Mouse (Mus musculus): ENCODE results near the gene Ero1lb. TPM values are rescaled to one million over a fixed set of nuclear protein-coding genes. Genes with fewer than 3 reads are reported as not detected.

Ero1lb gene
- 9.5 and 11.7 TPM in 2 replicates for polyA plus RNA-seq (2016; fragmentation: Nextera tagmentation; extraction: Ambion mirVana)

GRCm38 (mm10) chr13:12565621-12566390 lies at the start of gene Ero1lb:
Ero1lb (plus strand) TSS chr13:12565874.
- under 1% methylated on average over 73 of the region's 73 CpGs for WGBS
- H3K27ac ChIP-seq (replicated peaks) = peak within 1 kb of the TSS; percentile 79

GRCm38 (mm10) chr13:12519371-12519770 lies 46.3 kb upstream of the Ero1lb start:
- H3K27ac ChIP-seq (replicated peaks) = peak overlapping the region; percentile 65
- peak; percentile 42 for DNase-seq (ENCODE audit: low spot score)
- H3K36me3 ChIP-seq = no peaks in the 10 kb centered on the region
- WGBS = 6% methylated on average over 18 of the region's 18 CpGs
- H3K9me3 ChIP-seq (replicated peaks) = no peaks in the 10 kb centered on the region
- H3K4me3 ChIP-seq = peak overlapping the region; percentile 66
- H3K27me3 ChIP-seq (ENCODE audit: low read depth, poor library complexity, severe bottlenecking) = peaks cover 65% of the 10 kb centered on the region
- H3K4me1 ChIP-seq = peaks cover 25% of the 10 kb centered on the region

More at GRCm38 (mm10) chr13:12565621-12566390, at the start of gene Ero1lb:
- Histone ChIP-seq H3K36me3 (no peaks in the 10 kb centered on the region), H3K27me3 (ENCODE audit: low read depth, poor library complexity, severe bottlenecking) (peaks cover 55% of the 10 kb centered on the region), H3K4me3 (peak within 1 kb of the TSS; percentile 84), H3K4me1 (peaks cover 16% of the 10 kb centered on the region), H3K9me3 (replicated peaks) (no peaks in the 10 kb centered on the region)
- DNase-seq (ENCODE audit: low spot score) = peak; percentile 97

GRCm38 (mm10) chr13:12519955-12520584 lies 45.6 kb upstream of the Ero1lb start, which contains the start of gene Edaradd:
Edaradd (minus strand) TSS chr13:12520438.
- Histone ChIP-seq H3K9me3 (replicated peaks) (no peaks in the 10 kb centered on the region), H3K4me1 (peaks cover 25% of the 10 kb centered on the region), H3K27ac (replicated peaks) (peak within 1 kb of the TSS; percentile 82), H3K4me3 (peak within 1 kb of the TSS; percentile 66), H3K27me3 (ENCODE audit: low read depth, poor library complexity, severe bottlenecking) (peaks cover 65% of the 10 kb centered on the region), H3K36me3 (no peaks in the 10 kb centered on the region)
- peak; percentile 83 for DNase-seq (ENCODE audit: low spot score)
- 1% methylated on average over 35 of the region's 35 CpGs for WGBS

- H3K9me3 ChIP-seq (replicated peaks) = no peaks in the 10 kb centered on the region; the same call in 1 of the 2 replicates
- H3K4me1 ChIP-seq = peaks cover 25% of the 10 kb centered on the region
- H3K27me3 ChIP-seq (ENCODE audit: low read depth, poor library complexity, severe bottlenecking) = peaks cover 58% of the 10 kb centered on the region
- no peak overlapping the region for H3K4me3 ChIP-seq
- no peak for DNase-seq (ENCODE audit: low spot score)
- no peak overlapping the region for H3K27ac ChIP-seq (replicated peaks)
- no peaks in the 10 kb centered on the region for H3K36me3 ChIP-seq
Observed at GRCm38 (mm10) chr13:12522346-12522745, 43.3 kb upstream of the Ero1lb start.

- H3K36me3 ChIP-seq = no peaks in the 10 kb centered on the region
- DNase-seq (ENCODE audit: low spot score) = no peak
- WGBS = 96% methylated on average over 4 of the region's 4 CpGs
- no peak overlapping the region for H3K27ac ChIP-seq (replicated peaks)
- no peaks in the 10 kb centered on the region; the same call in 1 of the 2 replicates for H3K9me3 ChIP-seq (replicated peaks)
- peaks cover 28% of the 10 kb centered on the region for H3K27me3 ChIP-seq (ENCODE audit: low read depth, poor library complexity, severe bottlenecking)
- no peak overlapping the region for H3K4me3 ChIP-seq
- H3K4me1 ChIP-seq = no peaks in the 10 kb centered on the region
Observed at GRCm38 (mm10) chr13:12525678-12526077, 40.0 kb upstream of the Ero1lb start.

- no peak for DNase-seq (ENCODE audit: low spot score)
- H3K4me3 ChIP-seq = no peak overlapping the region
- no peaks in the 10 kb centered on the region for H3K27me3 ChIP-seq (ENCODE audit: low read depth, poor library complexity, severe bottlenecking)
- H3K9me3 ChIP-seq (replicated peaks) = 0 out of 2 replicates have a peak, but pooled peaks cover 5% of the 10 kb centered on the region
- no peaks in the 10 kb centered on the region for H3K36me3 ChIP-seq
- H3K27ac ChIP-seq (replicated peaks) = no peak overlapping the region
- H3K4me1 ChIP-seq = peaks cover 4% of the 10 kb centered on the region
- WGBS = 91% methylated on average over 3 of the region's 3 CpGs
Observed at GRCm38 (mm10) chr13:12534628-12535027, 31.0 kb upstream of the Ero1lb start.

- Histone ChIP-seq H3K27ac (replicated peaks) (no peak overlapping the region), H3K4me1 (peaks cover 24% of the 10 kb centered on the region), H3K4me3 (no peak overlapping the region), H3K36me3 (no peaks in the 10 kb centered on the region), H3K27me3 (ENCODE audit: low read depth, poor library complexity, severe bottlenecking) (peaks cover 13% of the 10 kb centered on the region; the same call in 1 of the 2 replicates), H3K9me3 (replicated peaks) (0 out of 2 replicates have a peak, but pooled peaks cover 5% of the 10 kb centered on the region)
- DNase-seq (ENCODE audit: low spot score) = no peak
- 79% methylated on average over 6 of the region's 6 CpGs for WGBS
Observed at GRCm38 (mm10) chr13:12537971-12538370, 27.7 kb upstream of the Ero1lb start.

- Histone ChIP-seq H3K36me3 (no peaks in the 10 kb centered on the region), H3K27me3 (ENCODE audit: low read depth, poor library complexity, severe bottlenecking) (peaks cover 13% of the 10 kb centered on the region; the same call in 1 of the 2 replicates), H3K9me3 (replicated peaks) (0 out of 2 replicates have a peak, but pooled peaks cover 5% of the 10 kb centered on the region), H3K4me3 (no peak overlapping the region; the same call in 1 of the 2 replicates), H3K4me1 (peaks cover 24% of the 10 kb centered on the region), H3K27ac (replicated peaks) (no peak overlapping the region)
- 14% methylated on average over 11 of the region's 11 CpGs for WGBS
- DNase-seq (ENCODE audit: low spot score) = no peak
Observed at GRCm38 (mm10) chr13:12539716-12540115, 26.0 kb upstream of the Ero1lb start.

GRCm38 (mm10) chr13:12540119-12540518 lies 25.6 kb upstream of the Ero1lb start:
- DNase-seq (ENCODE audit: low spot score) = no peak
- peaks cover 24% of the 10 kb centered on the region for H3K4me1 ChIP-seq
- H3K36me3 ChIP-seq = no peaks in the 10 kb centered on the region
- no peak overlapping the region for H3K27ac ChIP-seq (replicated peaks)
- no peak overlapping the region for H3K4me3 ChIP-seq
- 57% methylated on average over 13 of the region's 13 CpGs for WGBS
- peaks cover 13% of the 10 kb centered on the region; the same call in 1 of the 2 replicates for H3K27me3 ChIP-seq (ENCODE audit: low read depth, poor library complexity, severe bottlenecking)
- H3K9me3 ChIP-seq (replicated peaks) = 0 out of 2 replicates have a peak, but pooled peaks cover 5% of the 10 kb centered on the region

- no peak overlapping the region for H3K27ac ChIP-seq (replicated peaks)
- DNase-seq (ENCODE audit: low spot score) = peak; percentile 68
- no peaks in the 10 kb centered on the region for H3K36me3 ChIP-seq
- peak overlapping the region; percentile 31 for H3K4me3 ChIP-seq
- H3K9me3 ChIP-seq (replicated peaks) = no peaks in the 10 kb centered on the region
- peaks cover 13% of the 10 kb centered on the region; the same call in 1 of the 2 replicates for H3K27me3 ChIP-seq (ENCODE audit: low read depth, poor library complexity, severe bottlenecking)
- 13% methylated on average over 23 of the region's 23 CpGs for WGBS
- H3K4me1 ChIP-seq = peaks cover 24% of the 10 kb centered on the region
Observed at GRCm38 (mm10) chr13:12542006-12542981, 23.4 kb upstream of the Ero1lb start.

GRCm38 (mm10) chr13:12543246-12543645 lies 22.4 kb upstream of the Ero1lb start:
- H3K27ac ChIP-seq (replicated peaks) = no peak overlapping the region
- WGBS = 92% methylated on average over 5 of the region's 5 CpGs
- no peaks in the 10 kb centered on the region for H3K36me3 ChIP-seq
- no peak for DNase-seq (ENCODE audit: low spot score)
- peaks cover 24% of the 10 kb centered on the region for H3K4me1 ChIP-seq
- no peaks in the 10 kb centered on the region for H3K9me3 ChIP-seq (replicated peaks)
- H3K27me3 ChIP-seq (ENCODE audit: low read depth, poor library complexity, severe bottlenecking) = peaks cover 13% of the 10 kb centered on the region; the same call in 1 of the 2 replicates
- H3K4me3 ChIP-seq = no peak overlapping the region

All from midbrain, embryonic 10.5 days (tissue).